Mouse (Mus musculus) embryonic fibroblast, embryonic 13.5 days (primary cell): ENCODE data around the gene Tmem234. TPM values are rescaled to one million over a fixed set of nuclear protein-coding genes. Genes with fewer than 3 reads are reported as not detected.
A peak's percentile ranks its signal among the peaks of the same experiment; 100 is the strongest.

Experiments
- H3K27ac ChIP-seq: 2 replicates; pipeline ENCODE4 v1.5.1; 2012; ENCODE audit warnings: low read length, control low read depth, inconsistent platforms; ENCODE audit not compliant: insufficient read depth
- H3K4me1 ChIP-seq: 2 replicates; pipeline ENCODE4 v1.6.1; 2011; ENCODE audit warnings: low read length; ENCODE audit not compliant: control insufficient read depth, insufficient read depth
- H3K4me3 ChIP-seq: 2 replicates; pipeline ENCODE4 v1.5.1; 2011; ENCODE audit warnings: mild to moderate bottlenecking, control low read depth, low read length; ENCODE audit not compliant: insufficient read depth
- CTCF ChIP-seq: IDR thresholded peaks from 2 replicates; pipeline ENCODE4 v1.5.1; 2011; ENCODE audit warnings: mild to moderate bottlenecking, control low read depth, low read length, moderate library complexity, borderline replicate concordance; ENCODE audit not compliant: insufficient read depth
- POLR2A ChIP-seq: IDR thresholded peaks from 2 replicates; pipeline ENCODE4 v1.6.1; 2011; ENCODE audit warnings: low read depth, mild to moderate bottlenecking, control low read depth, low read length, moderate library complexity
- polyA plus RNA-seq: library from polyadenylated mRNA; stranded (reverse); fragments of >200 nt; gene quantifications from 2 replicates; pipeline ENCODE4 v1.2.4, GENCODE M21; 2011; ENCODE audit warnings: low read depth; ENCODE audit not compliant: missing spikeins, insufficient read length

Gene Tmem234
- polyA plus RNA-seq, 1 experiment: 110 TPM

DNA sequence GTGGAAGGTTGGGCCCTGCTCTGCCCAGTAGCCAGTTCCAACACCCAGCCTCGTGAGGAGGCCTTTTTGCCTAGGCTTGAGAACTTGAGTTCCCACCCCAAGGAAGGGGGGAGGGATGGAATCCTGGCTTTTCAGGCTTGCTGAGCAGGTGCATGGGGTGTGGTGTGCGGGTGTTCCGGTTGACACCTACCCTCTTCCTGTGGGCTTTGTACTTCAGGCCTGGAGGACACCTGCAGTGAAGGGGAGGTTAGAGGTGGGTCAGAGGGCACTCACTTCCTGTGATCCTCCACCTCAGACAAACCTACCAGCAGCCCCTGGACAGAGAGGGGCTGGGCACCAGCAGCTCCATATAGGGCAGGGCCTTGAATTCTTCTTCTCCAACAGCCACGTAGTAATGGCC, 9.6 kb downstream of the Tmem234 start:
- H3K4me1 ChIP-seq: no peaks in the 10 kb centered on the region
- H3K27ac ChIP-seq: no peak overlapping the region
- TF ChIP-seq POLR2A (no peak), CTCF (no peak)
- H3K4me3 ChIP-seq: no peak overlapping the region

DNA sequence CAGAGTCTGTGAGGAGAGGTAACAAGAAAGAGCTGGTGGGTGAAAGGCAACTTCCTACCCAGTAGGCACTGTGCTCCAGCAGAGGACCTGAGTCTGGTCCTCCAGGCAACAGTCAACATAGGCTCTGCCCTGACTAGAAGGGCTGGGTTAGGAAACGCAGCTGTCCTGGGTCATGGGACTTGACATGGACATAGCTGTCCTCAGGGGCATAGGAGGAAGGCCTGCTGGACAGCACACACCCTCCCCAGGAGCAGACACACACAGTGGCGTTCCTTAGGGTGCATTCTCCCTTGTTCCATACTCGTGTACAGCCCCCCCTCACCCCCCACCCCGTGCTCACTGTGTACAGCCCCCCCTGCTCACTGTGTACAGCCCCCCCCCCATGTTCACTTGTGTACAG, 10.0 kb downstream of the Tmem234 start:
- no peak for TF ChIP-seq CTCF
- TF ChIP-seq POLR2A: no peak

DNA sequence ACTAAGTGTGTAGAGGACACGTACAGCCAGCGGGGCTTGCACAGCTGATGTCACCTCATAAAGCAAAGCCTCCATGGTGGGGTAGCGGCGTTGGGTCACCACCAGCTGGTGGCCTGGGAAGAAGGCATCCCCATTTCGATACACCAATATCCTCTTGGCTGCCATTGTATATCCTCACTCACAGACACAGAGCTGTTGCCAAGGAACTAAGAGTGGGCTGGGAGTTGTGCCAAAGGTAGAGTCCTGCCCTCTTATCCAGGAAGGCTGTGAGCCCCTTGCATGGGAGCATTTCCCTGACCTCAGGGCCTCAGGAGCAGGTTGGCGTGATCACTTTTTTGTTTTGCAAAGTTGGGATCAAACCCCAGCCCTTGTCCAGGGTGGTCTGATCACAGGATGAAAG, 13.6 kb downstream of the Tmem234 start, which contains the start of gene Dcdc2b:
Gene Dcdc2b, minus strand, starts transcription at position 165 of the 400 bp plus-strand sequence.
- no peak for TF ChIP-seq POLR2A
- no peak for TF ChIP-seq CTCF
- no peak within 1 kb of the TSS for H3K4me3 ChIP-seq
- H3K27ac ChIP-seq: no peak within 1 kb of the TSS
- H3K4me1 ChIP-seq: no peaks in the 10 kb centered on the region

More for the DNA sequence above, 10.0 kb downstream of the Tmem234 start:
- Histone ChIP-seq H3K27ac (no peak overlapping the region), H3K4me3 (no peak overlapping the region), H3K4me1 (no peaks in the 10 kb centered on the region)

DNA sequence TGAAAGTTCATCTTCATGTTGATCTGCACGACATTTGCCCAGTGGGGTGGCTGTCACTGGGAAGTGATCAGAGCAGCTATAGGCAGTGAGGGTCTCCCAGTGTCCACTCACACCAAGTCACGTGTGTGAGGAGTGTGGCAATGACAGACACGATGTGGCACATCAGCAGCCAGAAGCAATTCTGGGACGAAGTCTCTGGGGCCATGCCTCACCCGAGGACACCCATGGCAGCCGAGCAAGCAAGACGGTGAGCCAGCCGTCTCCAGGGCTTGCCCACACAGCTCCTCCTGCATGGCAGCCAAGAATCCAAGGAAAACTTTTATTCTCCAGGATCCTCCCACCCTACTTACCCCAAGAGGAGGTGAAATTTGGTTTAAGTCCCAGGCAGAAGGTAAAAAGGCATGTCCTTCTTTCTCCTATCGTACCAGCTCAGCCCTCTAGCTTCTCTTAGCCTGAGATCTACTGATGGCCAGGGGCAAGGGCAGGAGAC, 15.4 kb downstream of the Tmem234 start:
- Histone ChIP-seq H3K4me3 (no peak overlapping the region), H3K4me1 (no peaks in the 10 kb centered on the region), H3K27ac (no peak overlapping the region)
- TF ChIP-seq CTCF: no peak
- TF ChIP-seq POLR2A: no peak

DNA sequence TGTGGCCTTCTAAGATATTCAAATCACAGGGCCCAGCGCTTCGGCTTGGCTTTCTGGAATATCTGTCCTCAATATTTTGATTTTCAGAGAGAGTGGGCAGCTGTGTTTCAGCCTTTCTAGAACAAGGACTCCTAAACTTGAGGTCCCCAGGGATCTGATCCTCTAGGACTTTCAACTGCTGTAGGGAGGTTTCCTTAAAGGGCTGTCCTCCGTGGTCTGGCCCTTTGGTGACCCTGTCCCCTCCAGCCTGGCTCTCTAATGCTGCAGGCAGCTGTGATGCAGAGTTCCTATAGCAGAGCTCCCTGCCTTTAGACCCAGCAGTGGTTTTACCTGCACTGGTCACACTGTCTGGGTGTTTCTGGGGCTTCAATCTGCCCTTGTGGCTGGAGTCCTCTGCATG, 16.2 kb downstream of the Tmem234 start:
- Histone ChIP-seq H3K4me3 (no peak overlapping the region), H3K27ac (no peak overlapping the region), H3K4me1 (no peaks in the 10 kb centered on the region)
- TF ChIP-seq POLR2A (no peak), CTCF (no peak)

DNA sequence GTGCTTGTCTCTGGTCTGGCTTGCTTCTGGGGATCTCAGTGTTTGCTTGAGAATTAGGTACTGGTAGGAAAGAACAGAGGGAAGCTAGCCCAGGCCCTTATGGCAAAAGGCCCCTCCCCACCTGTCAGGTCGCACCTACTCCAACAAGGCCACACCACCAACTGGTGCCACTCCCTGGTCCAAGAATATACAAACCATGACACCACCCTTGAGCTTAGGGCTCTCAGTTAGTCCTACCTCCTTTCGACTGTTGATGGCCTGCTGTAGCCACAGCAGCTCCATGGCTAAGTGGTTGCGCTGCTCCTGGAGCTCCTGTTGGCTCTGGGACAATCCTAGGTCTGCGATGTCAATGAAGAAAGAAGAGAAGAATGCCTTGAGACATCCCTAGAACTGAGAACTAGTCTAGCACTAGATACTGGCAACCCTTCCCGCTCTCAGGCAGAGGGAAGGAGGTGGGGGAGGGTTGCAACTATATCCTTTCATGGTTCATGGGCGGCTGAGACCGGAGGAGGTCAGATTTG, 16.7 kb downstream of the Tmem234 start:
- no peaks in the 10 kb centered on the region for H3K4me1 ChIP-seq
- no peak overlapping the region for H3K27ac ChIP-seq
- no peak for TF ChIP-seq POLR2A
- TF ChIP-seq CTCF: no peak
- no peak overlapping the region for H3K4me3 ChIP-seq

DNA sequence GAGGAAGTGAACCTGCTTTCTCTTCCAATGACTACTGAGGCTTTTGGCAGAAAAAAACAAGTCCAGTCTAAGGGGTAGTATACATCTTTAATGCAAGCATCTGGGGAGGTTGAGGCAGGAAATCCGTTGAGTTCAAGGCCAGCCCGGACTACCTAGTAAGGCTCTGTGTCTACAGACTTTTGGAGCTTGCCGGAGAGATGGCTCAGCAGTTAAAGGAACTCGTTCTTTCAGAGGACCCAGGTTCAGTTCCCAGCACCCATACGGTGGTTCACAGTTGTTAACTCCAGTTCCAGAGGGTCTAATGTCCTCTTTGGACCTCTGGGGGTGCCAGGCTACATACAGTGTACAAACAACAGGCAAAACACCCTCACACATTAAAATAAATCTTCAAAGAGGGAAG, 17.6 kb downstream of the Tmem234 start:
- H3K4me1 ChIP-seq: peaks cover 1% of the 10 kb centered on the region; the same call in 1 of the 2 replicates
- TF ChIP-seq POLR2A (no peak), CTCF (no peak)
- peak overlapping the region; percentile 60 for H3K4me3 ChIP-seq
- no peak overlapping the region for H3K27ac ChIP-seq

DNA sequence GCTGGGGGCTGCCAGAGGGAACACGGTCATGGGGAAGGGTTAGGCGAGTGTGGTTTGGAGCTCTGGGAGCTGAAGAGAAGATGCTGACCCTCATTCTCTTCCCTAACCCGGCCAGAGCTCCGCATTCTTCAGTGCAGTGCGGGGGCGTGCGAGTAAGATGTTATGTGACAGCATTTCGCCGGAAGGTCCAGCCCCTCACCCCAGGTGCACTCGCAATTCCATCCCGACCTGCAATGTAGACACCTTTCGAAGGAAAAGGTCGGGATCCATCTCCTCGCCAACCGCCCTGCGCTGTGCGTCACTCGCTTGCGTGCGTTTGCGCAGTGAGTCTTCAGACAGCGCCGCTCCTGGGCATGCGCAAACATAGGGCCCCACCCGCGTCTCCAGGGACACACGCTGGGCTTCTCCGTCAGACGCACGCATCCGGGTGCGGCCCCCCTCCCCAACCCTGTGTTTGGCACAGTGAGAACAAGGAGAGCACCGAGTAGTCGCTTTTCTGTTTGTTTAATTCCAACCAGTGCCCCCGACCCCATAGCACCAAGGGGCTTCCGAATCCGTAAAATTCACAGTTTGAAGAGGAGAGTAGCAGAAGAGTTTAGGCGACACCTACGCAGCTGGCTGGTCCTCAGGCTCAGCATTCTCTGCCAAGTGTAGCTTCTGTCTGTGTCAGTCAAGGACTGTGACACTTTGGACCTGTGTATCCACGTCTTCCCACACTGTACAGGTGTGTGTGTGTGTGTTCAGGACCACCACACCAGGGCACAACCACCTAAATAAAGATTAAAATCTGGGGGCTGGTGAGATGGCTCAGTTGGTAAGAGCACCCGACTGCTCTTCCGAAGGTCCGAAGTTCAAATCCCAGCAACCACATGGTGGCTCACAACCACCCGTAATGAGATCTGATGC, 18.6 kb downstream of the Tmem234 start, which contains the start of gene Iqcc:
Gene Iqcc, minus strand, starts transcription at position 314 of the 906 bp plus-strand sequence.
- Histone ChIP-seq H3K27ac (peak within 1 kb of the TSS; percentile 19), H3K4me1 (peaks cover 2% of the 10 kb centered on the region; the same call in 1 of the 2 replicates), H3K4me3 (peak within 1 kb of the TSS; percentile 60)
- TF ChIP-seq POLR2A (peak; percentile 99), CTCF (no peak)

DNA sequence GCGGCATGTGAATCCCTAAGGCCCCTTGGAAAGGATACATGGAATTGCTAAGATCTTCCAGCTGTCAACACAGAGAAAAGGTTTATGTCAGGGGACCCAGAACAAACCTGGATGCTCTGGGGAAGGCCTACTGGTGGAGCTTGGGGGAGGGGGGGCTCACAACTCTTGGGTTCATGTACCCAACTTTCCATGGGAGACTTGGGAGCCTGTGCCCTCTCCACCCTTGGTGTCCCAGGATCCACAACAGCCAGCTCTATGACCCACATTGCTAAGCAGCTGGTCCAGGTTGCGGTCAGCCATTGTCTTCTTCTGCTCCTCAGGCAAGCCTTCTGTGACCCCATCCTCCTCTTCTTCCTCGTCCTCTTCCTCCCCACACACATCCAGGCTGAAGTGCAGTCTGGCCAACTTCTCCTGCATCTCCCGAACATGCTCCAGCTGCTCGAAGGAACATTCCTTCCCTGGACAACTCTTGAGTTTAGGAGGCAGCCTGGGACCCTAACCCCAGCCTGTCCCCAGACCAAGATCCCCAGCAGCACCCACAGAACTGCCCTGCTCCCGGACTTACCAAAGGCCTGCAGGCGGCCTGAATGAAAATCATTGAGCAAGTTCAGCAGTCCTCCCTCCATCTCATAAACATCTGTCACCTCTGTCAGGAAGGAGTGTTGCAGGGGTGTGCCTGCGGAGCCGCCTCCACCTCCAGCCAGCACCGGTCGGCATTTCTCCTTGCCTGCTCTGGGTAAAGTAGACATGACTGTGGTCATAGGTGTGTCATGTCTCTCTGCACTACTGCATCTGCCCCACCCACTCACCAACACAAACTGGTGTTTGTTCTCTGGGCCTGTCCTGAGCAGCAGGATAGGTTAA, 20.2 kb downstream of the Tmem234 start:
- H3K4me1 ChIP-seq: peaks cover 2% of the 10 kb centered on the region
- H3K27ac ChIP-seq: no peak overlapping the region
- no peak for TF ChIP-seq POLR2A
- no peak for TF ChIP-seq CTCF
- H3K4me3 ChIP-seq: no peak overlapping the region
